Mouse (Mus musculus): ENCODE results near the gene Mlana. TPM values are rescaled to one million over a fixed set of nuclear protein-coding genes. Genes with fewer than 3 reads are reported as not detected.

The Mlana gene
- total RNA-seq, 2 experiments from 2014 or later, result 1.00 to 1.4 TPM

- intact Hi-C loops (cut with DNase I), result no loop called here
Measured at GRCm38 (mm10) chr19:29740661-29741060, 43.0 kb downstream of the Mlana start.

GRCm38 (mm10) chr19:29743531-29743930, 45.9 kb downstream of the Mlana start:
- no peak for DNase-seq
- intact Hi-C loops (cut with DNase I), result no loop called here

More at GRCm38 (mm10) chr19:29740661-29741060, 43.0 kb downstream of the Mlana start:
- DNase-seq, result no peak

GRCm38 (mm10) chr19:29750994-29751393, 53.4 kb downstream of the Mlana start:
- intact Hi-C loops (cut with DNase I), result no loop called here
- no peak for DNase-seq

- no peak for DNase-seq
- intact Hi-C loops (cut with DNase I), result no loop called here
Measured at GRCm38 (mm10) chr19:29753939-29754338, 56.3 kb downstream of the Mlana start.

Other genes with a start within 250 kb of the Mlana start
- 10 to 100 TPM; 27.3 to 30.8 TPM for gene Ric1, start 175.5 kb upstream of the Mlana start, total RNA-seq (2021)
- 1 to 10 TPM; 9.5 to 9.8 TPM for gene Ermp1, start 49.4 kb upstream of the Mlana start, total RNA-seq (2021)
- gene 9930021J03Rik, start 108.2 kb downstream of the Mlana start, total RNA-seq (2021), result 10 to 100 TPM; 12.2 to 13.3 TPM
- gene Ranbp6, start 115.2 kb downstream of the Mlana start, total RNA-seq (2021), result 10 to 100 TPM; 15.2 to 15.5 TPM
- 1 to 10 TPM; 4.1 to 6.5 TPM for gene Il33, start 227.3 kb downstream of the Mlana start, total RNA-seq (2021)

Measured in heart, postnatal 14 days (tissue).